Mouse (Mus musculus) heart, postnatal 25 days (tissue): ENCODE measurements around the gene Hmgcr. TPM values are rescaled to one million over a fixed set of nuclear protein-coding genes. Genes with fewer than 3 reads are reported as not detected.
A peak's percentile ranks its signal among the peaks of the same experiment; 100 is the strongest.

Experiments
- DNase-seq: peaks from one replicate; pipeline ENCODE4 v3.0.0; 2022; ENCODE audit warnings: low spot score
- intact Hi-C: fragments of 180-260 bp; cut with DNase I; formaldehyde crosslinking; loops from one replicate; pipeline ENCODE4 v1.15.1; 2025
- total RNA-seq, 2 experiments: library from RNA; stranded (reverse); gene quantifications; 2 replicates each; pipeline ENCODE4 v1.2.3; 2021

Gene Hmgcr
- total RNA-seq = 10 to 100 TPM in 1 of 2 experiments, 1 to 10 TPM in 1; 9.0 to 12.2 TPM

DNA sequence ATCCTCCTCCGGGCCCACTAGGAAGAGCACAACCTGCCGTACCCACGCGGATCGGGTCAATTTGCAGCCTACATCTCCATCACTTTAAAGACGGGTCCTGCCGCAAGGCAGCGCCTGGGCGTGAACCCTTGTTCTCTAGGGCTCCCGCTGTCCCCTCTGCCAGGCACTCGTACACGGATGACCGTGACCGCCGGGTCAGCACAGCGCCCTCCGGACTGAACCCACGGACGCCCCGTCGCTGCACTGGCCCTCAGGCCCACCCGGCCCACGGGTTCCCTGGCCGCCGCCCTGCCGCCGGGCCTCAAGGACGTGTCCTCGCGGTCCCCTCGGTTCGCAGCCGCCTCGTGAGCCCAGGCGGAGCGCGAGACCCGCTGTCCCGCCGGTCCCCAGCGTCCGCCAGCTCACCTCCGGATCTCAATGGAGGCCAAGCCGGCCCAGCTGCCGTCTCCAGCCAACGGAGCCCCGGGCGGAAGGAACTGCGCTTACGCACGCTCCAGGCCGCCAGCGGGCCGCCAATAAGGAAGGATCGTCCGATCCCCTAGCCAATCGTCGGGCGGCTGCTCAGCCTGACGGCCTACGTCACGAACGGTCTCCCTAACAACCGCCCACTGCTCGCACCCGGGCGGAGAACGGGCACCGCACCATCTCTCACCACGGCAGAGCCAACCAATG, at the start of gene Hmgcr:
Hmgcr (minus strand) TSS at position 531 of the 672 bp plus-strand sequence.
- intact Hi-C loops = loop anchor here (5.0 kb wide), 1 partner anchor 128 kb away; the partner anchor contains the start of genes Col4a3bp and Polk
- DNase-seq = peak; percentile 97

DNA sequence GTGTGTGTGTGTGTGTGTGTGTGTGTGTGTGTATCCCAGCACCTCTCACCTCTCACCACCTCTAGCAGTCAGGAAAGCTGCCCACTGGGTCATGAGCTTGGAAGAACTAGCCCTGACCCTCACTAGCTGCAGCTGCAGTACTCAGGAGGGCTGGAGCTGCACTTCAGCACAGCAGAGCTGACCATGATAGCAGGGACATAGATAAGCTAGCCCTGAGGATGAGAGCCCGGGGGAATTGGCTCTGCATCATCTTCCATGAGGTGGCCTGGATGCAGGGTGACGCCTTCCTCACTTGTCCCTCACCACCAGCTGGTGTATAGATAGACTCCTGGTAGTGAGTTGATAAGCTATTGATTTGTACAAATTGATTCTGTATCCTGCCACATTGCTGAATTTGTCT, 49.3 kb upstream of the Hmgcr start:
- DNase-seq = no peak
- intact Hi-C loops = no loop called here

- no peak for DNase-seq
- intact Hi-C loops = no loop called here
Measured at GRCm38 (mm10) chr13:96717821-96718220, 47.1 kb upstream of the Hmgcr start.

GRCm38 (mm10) chr13:96716311-96716710, 45.6 kb upstream of the Hmgcr start:
- intact Hi-C loops = no loop called here
- no peak for DNase-seq

GRCm38 (mm10) chr13:96709269-96710233, 38.8 kb upstream of the Hmgcr start:
- no peak for DNase-seq
- intact Hi-C loops = no loop called here

DNA sequence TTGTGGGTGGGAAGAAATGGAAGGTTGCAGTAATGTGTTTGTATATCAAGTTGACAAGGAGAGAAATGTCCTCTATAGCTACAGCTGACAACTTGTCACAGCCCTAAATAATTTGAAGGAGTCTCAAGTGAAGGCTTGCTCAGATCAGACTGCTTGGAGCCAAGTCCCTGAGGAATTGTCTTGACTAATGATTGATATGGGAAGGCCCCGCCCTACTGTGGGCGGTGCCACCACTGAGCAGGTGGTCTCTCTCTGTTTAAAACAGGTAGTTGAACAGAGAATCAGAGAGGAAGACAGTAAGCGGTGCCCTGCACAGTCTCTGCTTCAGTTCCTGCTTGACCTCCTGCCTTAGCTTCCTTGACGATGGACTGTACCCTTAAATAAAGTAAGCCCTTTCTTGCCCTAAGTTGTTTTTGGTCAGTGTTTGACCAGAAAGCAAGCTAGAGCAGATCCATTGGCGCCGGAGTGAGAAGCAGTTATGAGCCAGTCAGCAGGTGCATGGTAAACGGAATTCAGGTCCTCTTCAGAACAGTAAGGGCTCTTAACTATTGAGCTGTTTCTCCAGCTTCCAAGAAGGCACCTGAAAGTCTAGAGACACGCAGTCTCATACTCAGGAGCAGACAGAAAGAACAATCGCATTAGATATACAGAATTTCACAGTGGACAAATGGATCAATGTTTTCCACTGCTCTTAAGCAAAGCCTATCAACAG, 32.0 kb upstream of the Hmgcr start:
- intact Hi-C loops = no loop called here
- no peak for DNase-seq

DNA sequence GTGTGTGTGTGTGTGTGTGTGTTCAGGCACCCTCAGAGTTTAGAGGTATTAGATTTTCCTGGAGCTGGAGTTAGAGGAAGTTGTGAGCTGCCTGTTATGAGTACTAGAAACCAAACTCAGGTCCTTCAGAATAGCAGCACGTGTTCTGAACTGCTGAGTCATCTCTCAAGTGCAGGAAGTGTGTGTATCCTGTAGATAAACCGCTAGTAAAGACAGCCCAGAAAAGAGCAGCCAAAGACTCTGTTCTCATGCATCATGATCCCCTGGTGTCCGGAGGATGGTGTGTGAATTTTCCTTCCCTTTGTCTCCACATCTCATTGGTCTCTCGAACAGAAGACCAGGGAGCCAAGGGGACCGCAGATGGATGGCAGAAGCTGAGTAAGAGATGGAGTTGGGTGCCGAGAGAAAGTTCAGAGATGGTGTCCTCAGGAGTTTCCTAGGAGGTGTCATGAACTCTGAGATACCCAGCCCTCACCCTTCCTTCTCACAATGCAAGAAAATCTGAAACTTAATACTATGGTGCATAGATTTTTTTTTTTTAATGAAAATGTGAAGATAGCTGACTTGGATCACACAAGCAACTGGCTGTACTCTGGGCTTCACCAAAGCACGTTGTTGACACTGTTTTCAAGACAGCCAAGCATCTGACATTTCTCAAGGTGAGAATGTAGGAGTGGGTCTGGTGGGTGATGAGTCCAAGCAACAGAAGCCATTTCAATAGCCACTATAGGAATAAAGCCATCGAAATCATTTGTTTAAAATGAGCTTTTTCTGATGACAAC, 27.3 kb upstream of the Hmgcr start:
- no peak for DNase-seq
- intact Hi-C loops = no loop called here

- DNase-seq = no peak
- intact Hi-C loops = no loop called here
Measured at GRCm38 (mm10) chr13:96695428-96695827, 24.7 kb upstream of the Hmgcr start.

DNA sequence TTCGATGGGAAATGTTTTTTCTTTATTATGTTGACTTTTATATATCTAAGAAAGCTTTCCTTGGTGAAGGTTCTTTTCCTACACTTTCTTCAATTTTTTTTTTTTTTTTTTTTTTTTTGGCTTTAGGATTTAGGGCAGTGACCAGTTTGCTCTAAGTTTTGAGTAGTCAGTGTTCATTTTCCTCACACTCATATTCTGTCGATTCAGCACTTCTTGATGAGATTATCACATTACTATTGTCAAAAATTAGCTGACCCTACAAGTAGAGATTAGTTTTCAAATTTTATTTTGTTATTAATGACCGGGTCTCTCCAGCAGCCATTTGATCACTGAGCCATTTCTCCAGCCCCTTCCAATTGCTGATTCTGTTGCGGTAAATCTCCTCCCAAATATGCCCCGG, 19.2 kb upstream of the Hmgcr start:
- DNase-seq = no peak
- intact Hi-C loops = no loop called here

- no peak for DNase-seq
- intact Hi-C loops = no loop called here
Measured at GRCm38 (mm10) chr13:96687261-96687660, 16.5 kb upstream of the Hmgcr start.

- intact Hi-C loops = no loop called here
Measured at GRCm38 (mm10) chr13:96684779-96685178, 14.0 kb upstream of the Hmgcr start.

GRCm38 (mm10) chr13:96681088-96681620, 10.4 kb upstream of the Hmgcr start:
- no peak for DNase-seq
- intact Hi-C loops = no loop called here

More at GRCm38 (mm10) chr13:96684779-96685178, 14.0 kb upstream of the Hmgcr start:
- DNase-seq = no peak

GRCm38 (mm10) chr13:96680163-96681087, 9.7 kb upstream of the Hmgcr start:
- intact Hi-C loops = no loop called here
- DNase-seq = no peak

DNA sequence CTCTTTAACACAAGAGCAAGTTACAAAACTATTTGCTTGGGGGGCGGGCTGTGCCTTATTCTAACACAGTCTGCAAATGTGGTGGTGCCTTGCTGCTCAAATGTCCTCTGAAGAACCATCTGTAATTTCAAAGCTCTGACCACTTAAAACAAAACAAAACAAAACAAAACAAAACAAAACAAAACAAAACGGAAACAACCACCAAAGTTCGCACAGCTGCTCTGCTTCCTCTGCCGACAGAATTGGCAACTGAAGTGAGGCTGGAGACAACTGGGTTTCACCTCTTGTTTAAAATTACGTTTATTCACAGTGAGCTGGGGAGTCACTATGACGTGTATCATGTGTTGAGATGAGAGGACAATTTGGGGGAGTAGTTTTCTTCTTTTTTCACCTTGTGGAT, 7.9 kb upstream of the Hmgcr start:
- no peak for DNase-seq
- intact Hi-C loops = no loop called here

- DNase-seq = no peak
- intact Hi-C loops = no loop called here
Measured at GRCm38 (mm10) chr13:96677071-96677470, 6.3 kb upstream of the Hmgcr start.

DNA sequence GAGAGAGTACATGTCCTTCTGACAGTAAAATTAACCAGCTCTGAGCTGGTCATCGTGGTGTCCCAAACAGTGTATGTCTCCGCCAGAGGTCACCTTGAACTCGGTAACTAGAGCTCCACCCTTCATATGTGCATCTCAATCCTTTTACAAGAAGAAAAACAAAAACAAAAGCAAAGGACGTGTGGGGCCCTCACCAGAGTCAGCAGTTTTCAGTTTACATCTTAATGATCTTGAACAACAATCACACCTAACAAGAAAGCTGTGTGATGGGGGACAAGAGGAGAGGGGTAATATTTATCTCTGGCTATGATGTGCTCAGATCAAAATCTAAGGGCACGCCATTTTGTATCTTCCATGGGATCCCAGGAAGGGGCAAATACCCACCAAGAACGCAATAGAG, 5.0 kb upstream of the Hmgcr start:
- intact Hi-C loops = no loop called here

GRCm38 (mm10) chr13:96673817-96674216, 3.1 kb upstream of the Hmgcr start:
- intact Hi-C loops = loop anchor here (5.0 kb wide), 1 partner anchor 132 kb away; the partner anchor contains the start of genes Col4a3bp and Polk
- no peak for DNase-seq

More for the DNA sequence above, 5.0 kb upstream of the Hmgcr start:
- no peak for DNase-seq

DNA sequence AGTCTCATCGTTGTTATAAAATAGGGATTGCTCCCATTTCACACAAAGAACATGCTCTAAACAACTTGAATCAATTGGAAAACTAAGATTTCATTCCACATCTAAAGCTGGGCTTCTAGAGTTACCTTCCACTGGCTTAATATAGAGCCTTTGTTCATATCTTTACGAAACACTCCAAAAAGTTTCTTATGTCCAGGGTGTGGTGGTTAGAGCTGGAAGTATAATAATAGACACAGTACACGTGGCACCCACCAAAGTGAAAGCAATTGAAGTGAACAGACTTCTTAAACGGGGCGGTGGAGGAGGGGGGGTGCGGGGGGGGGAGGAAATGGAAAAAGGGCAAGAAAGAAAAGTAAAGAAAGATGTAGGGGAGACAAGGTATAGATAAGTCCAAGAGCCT, 1.5 kb upstream of the Hmgcr start:
- DNase-seq = no peak
- intact Hi-C loops = loop anchor here (5.0 kb wide), 1 partner anchor 130 kb away; the partner anchor contains the start of genes Col4a3bp and Polk
